Mouse (Mus musculus) testis, adult 2 months (tissue): ENCODE data around the gene Tap1.

ENCODE experiments used
- CTCF ChIP-seq: fragments of 200-500 bp; IDR thresholded peaks from 2 replicates; pipeline ENCODE4 v1.5.1; 2012; ENCODE audit warnings: low read depth, mild to moderate bottlenecking, inconsistent platforms, low read length, moderate library complexity; ENCODE audit not compliant: control insufficient read depth, insufficient read depth, insufficient replicate concordance
- POLR2A ChIP-seq: fragments of 200-500 bp; IDR thresholded peaks from 2 replicates; pipeline ENCODE4 v1.6.1; 2012; ENCODE audit warnings: low read depth, mild to moderate bottlenecking, inconsistent platforms, low read length, moderate library complexity; ENCODE audit not compliant: control insufficient read depth

GRCm38 (mm10) chr17:34187261-34187916 is at the start of gene Tap1, which contains the start of gene Psmb9:
- TF ChIP-seq POLR2A (no peak), CTCF (no peak)
